Mouse (Mus musculus) cerebellum, postnatal 10 days (tissue): ENCODE measurements around the gene Etd.
A peak's percentile ranks its signal among the peaks of the same experiment; 100 is the strongest.
"Not testable (repeated sequence)": the region's sequence is repeated elsewhere in the genome, so short reads cannot be mapped to it uniquely, and the experiment has no call there.

ENCODE experiments used
- DNase-seq, 2 experiments: peaks; one replicate each; pipeline ENCODE4 v3.0.0; 2021; ENCODE audit warnings: mixed read lengths in 2 of 2

The Etd gene

GRCm38 (mm10) chrX:53434618-53435017 lies at the start of gene Etd:
TSS of gene Etd (plus strand) at chrX:53434918.
- no peak for DNase-seq

- no peak for DNase-seq
Measured at GRCm38 (mm10) chrX:53386362-53386761, 48.4 kb upstream of the Etd start.

DNA sequence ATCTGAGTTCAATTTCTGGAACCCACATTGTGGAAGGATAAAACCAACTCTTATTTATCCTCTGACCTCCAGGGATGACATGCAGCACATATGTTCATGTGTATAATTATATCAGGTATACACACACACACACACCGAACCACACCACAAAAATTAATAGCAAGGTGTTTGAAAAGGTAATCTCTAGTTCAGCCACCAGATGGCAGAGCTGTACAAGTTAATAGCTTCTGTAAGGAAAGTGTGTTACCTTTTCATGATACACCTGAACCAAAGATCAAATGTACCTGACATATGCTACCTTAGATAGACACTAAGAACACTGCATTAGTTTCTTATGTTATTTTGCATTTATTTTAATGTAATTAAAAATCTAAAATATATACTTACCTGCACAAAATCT lies 1.8 kb upstream of the Etd start:
- DNase-seq = peak; percentile 38 to 48

GRCm38 (mm10) chrX:53459573-53459972 lies 24.9 kb downstream of the Etd start:
- DNase-seq = peak in 1 of 2 experiments; percentile 5

DNA sequence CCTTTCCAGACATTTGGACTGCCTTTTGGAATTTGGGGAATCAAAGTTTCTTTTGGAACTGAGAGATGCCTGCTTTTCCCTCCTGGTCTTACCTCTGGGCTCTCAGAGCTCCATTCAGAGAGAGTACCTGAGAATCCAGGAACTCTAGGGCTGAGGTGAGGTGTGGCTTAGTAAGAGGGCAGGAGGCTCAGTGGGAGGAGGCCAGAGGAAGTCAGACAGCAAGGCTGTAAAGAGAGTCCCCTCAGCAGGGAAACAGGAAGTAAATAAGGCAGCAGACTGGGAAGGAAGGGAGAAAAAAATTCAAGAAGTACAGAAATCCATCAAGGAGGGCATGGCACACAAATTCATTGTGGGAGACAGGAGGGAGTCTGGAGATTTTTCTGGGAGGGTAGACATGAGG lies 29.5 kb downstream of the Etd start:
- not testable (repeated sequence) for DNase-seq
